Mouse (Mus musculus): ENCODE data around the gene Fam126a. TPM values are rescaled to one million over a fixed set of nuclear protein-coding genes. Genes with fewer than 3 reads are reported as not detected.

The Fam126a gene
- polyA plus RNA-seq, 1 experiment: 7.8 TPM

DNA sequence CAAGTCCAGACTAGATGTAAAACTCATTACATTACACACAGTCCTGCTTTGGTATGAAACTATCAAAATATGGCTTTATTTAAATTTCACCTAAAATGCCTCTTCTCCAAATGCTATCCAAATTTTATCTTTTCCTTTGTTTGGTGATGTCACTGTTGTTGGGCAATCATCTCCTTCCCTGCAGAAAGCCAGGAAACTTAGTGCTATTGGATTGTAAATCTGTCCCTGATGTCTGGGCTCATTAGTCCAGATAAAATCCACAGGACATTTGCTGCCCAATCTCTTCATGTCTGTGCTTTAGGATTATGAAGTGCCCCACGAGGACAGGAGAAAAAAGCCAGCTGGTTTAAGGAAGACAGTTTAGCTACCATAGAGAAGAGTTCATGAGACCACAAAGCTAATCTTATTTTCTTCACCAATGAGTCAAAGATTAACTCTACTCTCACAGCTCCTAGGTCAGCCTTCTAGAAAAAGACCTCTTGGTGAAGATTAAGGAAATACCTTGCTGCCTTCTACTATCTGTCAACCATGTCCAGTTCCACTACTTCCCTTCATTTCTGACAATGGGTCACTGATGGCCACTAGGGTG lies 31.3 kb downstream of the Fam126a start:
- Histone ChIP-seq H3K79me2 (ENCODE audit: control insufficient read depth, insufficient read depth) (no peaks in the 10 kb centered on the region), H3K36me3 (ENCODE audit: control insufficient read depth, insufficient read depth) (peaks cover 7% of the 10 kb centered on the region), H3K4me2 (ENCODE audit: low read depth) (no peak overlapping the region), H3ac (ENCODE audit: control insufficient read depth, insufficient read length) (no peak overlapping the region), H3K27me3 (ENCODE audit: control insufficient read depth, insufficient read depth, insufficient read length) (no peaks in the 10 kb centered on the region), H3K4me3 (no peak overlapping the region)
- no peak for TF ChIP-seq TCF3 (IDR thresholded peaks at IDR 0.05; ENCODE audit: insufficient read length, low read depth)
- no peak for TF ChIP-seq MAX (IDR thresholded peaks at IDR 0.05; ENCODE audit: low read depth)
- TF ChIP-seq POLR2AphosphoS2 (IDR thresholded peaks at IDR 0.05; ENCODE audit: insufficient read length, low read depth): no peak
- TF ChIP-seq E2F4 (IDR thresholded peaks at IDR 0.05; ENCODE audit: insufficient read depth): no peak
- no peak for TF ChIP-seq MYOG (IDR thresholded peaks at IDR 0.05; ENCODE audit: control insufficient read depth in 1 of 3, insufficient read depth in 1 of 3, insufficient read length in 2 of 3, low read depth in 2 of 3)
- no peak for TF ChIP-seq CEBPB (IDR thresholded peaks at IDR 0.05; ENCODE audit: insufficient read depth, poor library complexity, severe bottlenecking)
- no peak for TF ChIP-seq SRF (IDR thresholded peaks at IDR 0.05; ENCODE audit: control insufficient read depth, insufficient read length, low read depth)
- no peak for TF ChIP-seq POLR2A (IDR thresholded peaks at IDR 0.05; ENCODE audit: insufficient read length, low read depth)
- TF ChIP-seq REST (IDR thresholded peaks at IDR 0.05; ENCODE audit: insufficient read depth, insufficient read length): no peak
- no peak for TF ChIP-seq TCF12 (IDR thresholded peaks at IDR 0.05; ENCODE audit: insufficient read depth, poor library complexity, severe bottlenecking)
- TF ChIP-seq USF1 (IDR thresholded peaks at IDR 0.05; ENCODE audit: low read depth): no peak
- TF ChIP-seq MYOD1 (IDR thresholded peaks at IDR 0.05; ENCODE audit: control insufficient read depth in 1 of 3, insufficient read length in 2 of 3, low read depth in 2 of 3): no peak

- TF ChIP-seq POLR2A (IDR thresholded peaks at IDR 0.05; ENCODE audit: insufficient read length, low read depth) (no peak), CEBPB (IDR thresholded peaks at IDR 0.05; ENCODE audit: insufficient read depth, poor library complexity, severe bottlenecking) (no peak), E2F4 (IDR thresholded peaks at IDR 0.05; ENCODE audit: insufficient read depth) (no peak), POLR2AphosphoS2 (IDR thresholded peaks at IDR 0.05; ENCODE audit: insufficient read length, low read depth) (no peak), TCF12 (IDR thresholded peaks at IDR 0.05; ENCODE audit: insufficient read depth, poor library complexity, severe bottlenecking) (no peak), MYOG (IDR thresholded peaks at IDR 0.05; ENCODE audit: control insufficient read depth in 1 of 3, insufficient read depth in 1 of 3, insufficient read length in 2 of 3, low read depth in 2 of 3) (no peak), USF1 (IDR thresholded peaks at IDR 0.05; ENCODE audit: low read depth) (no peak), TCF3 (IDR thresholded peaks at IDR 0.05; ENCODE audit: insufficient read length, low read depth) (no peak), MYOD1 (IDR thresholded peaks at IDR 0.05; ENCODE audit: control insufficient read depth in 1 of 3, insufficient read length in 2 of 3, low read depth in 2 of 3) (no peak), SRF (IDR thresholded peaks at IDR 0.05; ENCODE audit: control insufficient read depth, insufficient read length, low read depth) (no peak), MAX (IDR thresholded peaks at IDR 0.05; ENCODE audit: low read depth) (no peak), REST (IDR thresholded peaks at IDR 0.05; ENCODE audit: insufficient read depth, insufficient read length) (no peak)
- no peaks in the 10 kb centered on the region for H3K27me3 ChIP-seq (ENCODE audit: control insufficient read depth, insufficient read depth, insufficient read length)
- no peaks in the 10 kb centered on the region for H3K79me2 ChIP-seq (ENCODE audit: control insufficient read depth, insufficient read depth)
- H3ac ChIP-seq (ENCODE audit: control insufficient read depth, insufficient read length): no peak overlapping the region
- H3K4me3 ChIP-seq: no peak overlapping the region
- no peak overlapping the region for H3K4me2 ChIP-seq (ENCODE audit: low read depth)
- peaks cover 7% of the 10 kb centered on the region for H3K36me3 ChIP-seq (ENCODE audit: control insufficient read depth, insufficient read depth)
Observed at GRCm38 (mm10) chr5:23995951-23996350, 34.5 kb downstream of the Fam126a start.

DNA sequence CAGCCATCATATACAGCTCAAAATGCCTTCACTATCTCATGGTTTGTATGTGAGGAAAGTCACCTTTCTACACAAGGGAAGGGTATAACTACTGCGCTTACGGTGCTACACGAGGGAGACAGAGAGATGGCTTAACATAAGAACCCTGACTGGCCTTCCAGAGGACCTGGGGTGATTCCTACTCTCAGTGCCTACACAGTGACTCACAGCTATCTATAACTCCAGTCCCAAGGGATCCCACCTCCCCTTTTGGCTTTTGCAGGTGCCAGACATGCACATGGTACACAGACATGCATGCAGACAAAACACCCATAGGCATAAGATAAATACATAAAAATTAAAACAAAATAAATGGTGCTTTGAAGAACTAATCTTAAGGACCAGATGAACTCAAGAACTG lies 35.6 kb downstream of the Fam126a start:
- no peak overlapping the region for H3ac ChIP-seq (ENCODE audit: control insufficient read depth, insufficient read length)
- TF ChIP-seq USF1 (IDR thresholded peaks at IDR 0.05; ENCODE audit: low read depth) (no peak), TCF12 (IDR thresholded peaks at IDR 0.05; ENCODE audit: insufficient read depth, poor library complexity, severe bottlenecking) (no peak), MYOG (IDR thresholded peaks at IDR 0.05; ENCODE audit: control insufficient read depth in 1 of 3, insufficient read depth in 1 of 3, insufficient read length in 2 of 3, low read depth in 2 of 3) (no peak), MAX (IDR thresholded peaks at IDR 0.05; ENCODE audit: low read depth) (no peak), POLR2AphosphoS2 (IDR thresholded peaks at IDR 0.05; ENCODE audit: insufficient read length, low read depth) (no peak), REST (IDR thresholded peaks at IDR 0.05; ENCODE audit: insufficient read depth, insufficient read length) (no peak), CEBPB (IDR thresholded peaks at IDR 0.05; ENCODE audit: insufficient read depth, poor library complexity, severe bottlenecking) (no peak), MYOD1 (IDR thresholded peaks at IDR 0.05; ENCODE audit: control insufficient read depth in 1 of 3, insufficient read length in 2 of 3, low read depth in 2 of 3) (no peak), E2F4 (IDR thresholded peaks at IDR 0.05; ENCODE audit: insufficient read depth) (no peak), POLR2A (IDR thresholded peaks at IDR 0.05; ENCODE audit: insufficient read length, low read depth) (no peak), TCF3 (IDR thresholded peaks at IDR 0.05; ENCODE audit: insufficient read length, low read depth) (no peak), SRF (IDR thresholded peaks at IDR 0.05; ENCODE audit: control insufficient read depth, insufficient read length, low read depth) (no peak)
- H3K4me3 ChIP-seq: no peak overlapping the region
- H3K79me2 ChIP-seq (ENCODE audit: control insufficient read depth, insufficient read depth): no peaks in the 10 kb centered on the region
- H3K4me2 ChIP-seq (ENCODE audit: low read depth): no peak overlapping the region
- peaks cover 7% of the 10 kb centered on the region for H3K36me3 ChIP-seq (ENCODE audit: control insufficient read depth, insufficient read depth)
- no peaks in the 10 kb centered on the region for H3K27me3 ChIP-seq (ENCODE audit: control insufficient read depth, insufficient read depth, insufficient read length)

DNA sequence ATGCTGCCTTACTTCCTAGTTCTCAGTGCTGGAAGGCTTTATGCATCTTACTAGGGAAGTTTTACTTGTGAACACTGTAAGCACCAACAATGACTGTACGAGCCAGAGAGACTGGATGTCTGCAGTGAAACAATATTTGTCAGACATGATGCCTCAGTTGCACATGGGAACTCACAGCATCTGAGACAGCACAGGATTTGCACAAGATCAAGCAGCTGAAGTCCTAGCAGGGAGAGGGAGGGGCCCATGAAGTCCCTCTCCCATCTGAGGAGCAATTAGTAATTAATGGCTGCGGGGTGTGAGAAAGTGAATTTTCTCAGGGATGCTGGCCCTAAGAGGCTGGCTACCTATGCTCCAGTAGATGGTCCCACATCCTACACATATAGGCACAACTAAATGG lies 36.3 kb downstream of the Fam126a start:
- no peak overlapping the region for H3K4me3 ChIP-seq
- no peaks in the 10 kb centered on the region for H3K79me2 ChIP-seq (ENCODE audit: control insufficient read depth, insufficient read depth)
- H3K4me2 ChIP-seq (ENCODE audit: low read depth): no peak overlapping the region
- no peak for TF ChIP-seq MAX (IDR thresholded peaks at IDR 0.05; ENCODE audit: low read depth)
- no peak for TF ChIP-seq SRF (IDR thresholded peaks at IDR 0.05; ENCODE audit: control insufficient read depth, insufficient read length, low read depth)
- TF ChIP-seq E2F4 (IDR thresholded peaks at IDR 0.05; ENCODE audit: insufficient read depth): no peak
- no peak for TF ChIP-seq CEBPB (IDR thresholded peaks at IDR 0.05; ENCODE audit: insufficient read depth, poor library complexity, severe bottlenecking)
- no peak for TF ChIP-seq TCF12 (IDR thresholded peaks at IDR 0.05; ENCODE audit: insufficient read depth, poor library complexity, severe bottlenecking)
- TF ChIP-seq TCF3 (IDR thresholded peaks at IDR 0.05; ENCODE audit: insufficient read length, low read depth): no peak
- H3K27me3 ChIP-seq (ENCODE audit: control insufficient read depth, insufficient read depth, insufficient read length): no peaks in the 10 kb centered on the region
- no peak overlapping the region for H3ac ChIP-seq (ENCODE audit: control insufficient read depth, insufficient read length)
- peaks cover 7% of the 10 kb centered on the region for H3K36me3 ChIP-seq (ENCODE audit: control insufficient read depth, insufficient read depth)

Data from myocyte (in vitro differentiated cells).